Mouse (Mus musculus) CH12.LX (cell line): Measurements from ENCODE around the gene Ackr2.

Experiments used
- PAX5 ChIP-seq: IDR thresholded peaks from 2 replicates; pipeline ENCODE4 v1.6.1; 2012; ENCODE audit warnings: low read length, inconsistent platforms, mixed read lengths
- POLR2A ChIP-seq: IDR thresholded peaks from 2 replicates; pipeline ENCODE4 v1.6.1; 2011; ENCODE audit warnings: low read depth, mild to moderate bottlenecking, improper control_type of control experiment, low read length

DNA sequence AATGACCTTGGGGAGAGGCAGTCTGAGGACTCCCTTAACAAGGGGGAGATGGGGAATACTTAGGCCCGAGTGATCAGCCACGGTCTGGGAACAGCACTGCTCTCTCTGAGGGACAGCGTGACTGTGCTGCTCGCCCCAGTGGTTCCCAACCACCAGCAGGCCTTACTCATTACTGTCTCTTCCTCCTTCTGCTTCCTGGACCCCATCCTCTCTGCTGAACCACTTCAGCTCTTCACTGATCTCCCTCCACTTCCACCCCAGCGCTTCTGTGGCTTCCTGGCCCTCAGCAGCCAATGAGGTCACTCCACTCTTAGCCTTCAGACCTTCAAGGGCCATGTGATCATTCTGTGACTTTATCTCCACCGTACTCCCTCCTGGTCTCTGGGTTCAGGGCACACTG lies 11.5 kb downstream of the Ackr2 start:
- TF ChIP-seq POLR2A: no peak
- no peak for TF ChIP-seq PAX5
